Mouse (Mus musculus) forebrain, embryonic 14.5 days (tissue): Measurements from ENCODE around the gene Scml4. TPM values are rescaled to one million over a fixed set of nuclear protein-coding genes. Genes with fewer than 3 reads are reported as not detected.
A peak's percentile ranks its signal among the peaks of the same experiment; 100 is the strongest.

Experiments
- ATAC-seq: fragments of 200-750 bp; cut with Nextera tagmentation; 2 replicates; pipeline ENCODE4 v1.8.0; 2017; ENCODE audit warnings: mild to moderate bottlenecking, moderate library complexity
- DNase-seq: peaks from one replicate; pipeline ENCODE4 v3.0.0-alpha.2; 2015; ENCODE audit warnings: low spot score
- H3K27ac ChIP-seq: fragments of 300-500 bp; sonication (generic); 2 replicates; pipeline ENCODE4 v1.5.1; 2014; ENCODE audit warnings: low read depth, mild to moderate bottlenecking, control low read depth, low read length, moderate library complexity
- H3K27me3 ChIP-seq: fragments of 300-500 bp; sonication (generic); replicated peaks from 2 replicates; pipeline ENCODE4 v1.6.1; 2014; ENCODE audit warnings: low read length, control low read depth, mixed read lengths; ENCODE audit not compliant: control insufficient read depth, insufficient read depth
- H3K36me3 ChIP-seq: fragments of 300-500 bp; sonication (generic); 2 replicates; pipeline ENCODE4 v1.6.1; 2014; ENCODE audit warnings: low read length, control low read depth; ENCODE audit not compliant: control insufficient read depth, insufficient read depth
- H3K4me1 ChIP-seq: fragments of 300-500 bp; sonication (generic); 2 replicates; pipeline ENCODE4 v1.6.1; 2014; ENCODE audit warnings: antibody characterized with exemption, low read length, control low read depth; ENCODE audit not compliant: control insufficient read depth, insufficient read depth
- H3K4me2 ChIP-seq: fragments of 300-500 bp; sonication (generic); 2 replicates; pipeline ENCODE4 v1.6.1; 2014; ENCODE audit warnings: mild to moderate bottlenecking, control low read depth, low read length
- H3K4me3 ChIP-seq: fragments of 300-500 bp; sonication (generic); 2 replicates; pipeline ENCODE4 v1.5.1; 2014; ENCODE audit warnings: low read depth, low read length, control low read depth
- H3K9ac ChIP-seq: fragments of 300-500 bp; sonication (generic); 2 replicates; pipeline ENCODE4 v1.6.1; 2014; ENCODE audit warnings: mild to moderate bottlenecking, low read length, control low read depth, moderate library complexity
- H3K9me3 ChIP-seq: fragments of 300-500 bp; sonication (generic); replicated peaks from 2 replicates; pipeline ENCODE4 v1.6.1; 2016; ENCODE audit warnings: low read length, control low read depth, mixed read lengths; ENCODE audit not compliant: control insufficient read depth
- WGBS: fragments of 180-500 bp; shearing (Covaris S2); extraction: QIAGEN DNeasy Blood & Tissue Kit; methylation state at CpG from one replicate; pipeline ENCODE4 v1.1.7; 2014; 5-methylcytosine and 5-hydroxymethylcytosine counted together
- polyA plus RNA-seq: library from polyadenylated mRNA; unstranded; fragments of >200 nt; fragmentation: Nextera tagmentation; extraction: Ambion mirVana; gene quantifications from 2 replicates; pipeline ENCODE4 v1.2.1, GENCODE M21; 2014

Scml4 gene
- polyA plus RNA-seq, 1 experiment from 2014 or later: 4.9 TPM

DNA sequence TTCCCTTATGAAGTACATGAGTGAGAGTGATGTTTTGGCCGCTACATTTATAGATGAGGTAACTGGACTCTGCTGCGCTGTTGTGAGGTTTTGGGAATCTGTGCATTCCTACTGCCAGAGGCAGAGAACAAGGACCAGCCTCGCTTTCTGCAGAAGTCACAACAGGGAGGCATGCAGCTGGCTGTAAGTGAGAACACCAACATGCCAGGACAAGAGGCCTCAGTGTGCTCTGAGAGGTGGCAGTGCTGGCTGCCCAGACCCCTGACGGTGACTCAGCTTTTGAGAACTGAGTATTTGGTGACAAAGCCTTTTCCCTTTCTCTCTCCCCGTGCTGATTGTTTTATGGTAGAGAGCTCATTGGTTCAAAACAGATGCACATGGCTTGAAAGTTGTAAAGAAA is 4.5 kb downstream of the Scml4 start:
- Histone ChIP-seq H3K27me3 (peaks cover 6% of the 10 kb centered on the region; the same call in 1 of the 2 replicates), H3K27ac (0 out of 2 replicates have a peak overlapping the region, but pooled peaks have one; percentile 63), H3K9me3 (no peaks in the 10 kb centered on the region), H3K4me1 (peaks cover 29% of the 10 kb centered on the region), H3K36me3 (no peaks in the 10 kb centered on the region), H3K4me2 (peak overlapping the region; percentile 54; the same call in 1 of the 2 replicates), H3K9ac (no peak overlapping the region; the same call in 1 of the 2 replicates), H3K4me3 (no peak overlapping the region)
- WGBS: 44% methylated on average over 5 of the region's 5 CpGs
- ATAC-seq: no peak
- DNase-seq: peak; percentile 44

DNA sequence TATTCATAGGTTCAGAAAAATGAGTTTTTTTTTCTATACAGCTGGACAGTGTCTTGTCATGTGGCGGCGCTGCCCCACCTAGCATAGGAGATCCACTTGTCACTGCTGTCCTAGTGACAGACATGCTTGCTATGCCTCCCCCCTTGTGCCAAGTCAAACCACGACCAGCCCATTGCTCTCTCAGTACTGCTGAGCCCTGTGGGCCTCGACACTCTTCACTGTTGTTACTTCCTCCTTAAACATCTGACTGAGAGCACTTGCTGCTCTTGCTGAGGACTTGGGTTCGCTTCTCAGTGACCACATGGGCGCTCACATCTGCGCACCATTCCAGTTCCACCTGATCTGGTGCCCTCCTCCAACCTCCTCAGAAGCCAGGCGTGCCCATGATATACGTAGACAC is 8.2 kb downstream of the Scml4 start:
- DNase-seq: no peak
- Histone ChIP-seq H3K36me3 (no peaks in the 10 kb centered on the region), H3K27me3 (0 out of 2 replicates have a peak, but pooled peaks cover 4% of the 10 kb centered on the region), H3K4me1 (peaks cover 31% of the 10 kb centered on the region), H3K9ac (no peak overlapping the region), H3K4me2 (no peak overlapping the region), H3K4me3 (no peak overlapping the region), H3K9me3 (no peaks in the 10 kb centered on the region), H3K27ac (no peak overlapping the region)
- 94% methylated on average over 9 of the region's 9 CpGs for WGBS
- ATAC-seq: no peak

DNA sequence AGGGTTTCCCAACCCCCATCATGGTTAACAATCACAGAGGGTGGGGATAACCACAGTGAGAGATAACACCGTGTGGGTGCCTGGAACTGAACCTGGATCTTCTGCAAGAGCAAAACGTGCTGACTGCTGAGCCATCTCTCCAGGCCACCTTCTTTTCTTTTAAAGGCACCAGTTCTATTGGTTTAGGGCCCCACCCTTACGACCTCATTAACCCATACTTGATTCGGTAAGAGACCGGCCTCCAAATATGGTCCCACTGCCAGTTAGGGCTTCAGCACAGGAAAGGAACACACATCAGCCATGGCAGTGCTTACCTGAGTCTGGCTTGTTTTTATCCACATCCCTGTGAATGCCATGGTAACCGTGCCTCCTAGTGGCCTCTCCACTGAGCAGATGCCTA is 9.3 kb downstream of the Scml4 start:
- no peak for ATAC-seq
- DNase-seq: no peak
- 0 out of 2 replicates have a peak, but pooled peaks cover 4% of the 10 kb centered on the region for H3K27me3 ChIP-seq
- no peak overlapping the region for H3K9ac ChIP-seq
- no peak overlapping the region for H3K4me3 ChIP-seq
- H3K9me3 ChIP-seq: no peaks in the 10 kb centered on the region
- 85% methylated on average over 6 of the region's 6 CpGs for WGBS
- H3K4me2 ChIP-seq: no peak overlapping the region
- peaks cover 23% of the 10 kb centered on the region for H3K4me1 ChIP-seq
- no peaks in the 10 kb centered on the region for H3K36me3 ChIP-seq
- H3K27ac ChIP-seq: no peak overlapping the region

DNA sequence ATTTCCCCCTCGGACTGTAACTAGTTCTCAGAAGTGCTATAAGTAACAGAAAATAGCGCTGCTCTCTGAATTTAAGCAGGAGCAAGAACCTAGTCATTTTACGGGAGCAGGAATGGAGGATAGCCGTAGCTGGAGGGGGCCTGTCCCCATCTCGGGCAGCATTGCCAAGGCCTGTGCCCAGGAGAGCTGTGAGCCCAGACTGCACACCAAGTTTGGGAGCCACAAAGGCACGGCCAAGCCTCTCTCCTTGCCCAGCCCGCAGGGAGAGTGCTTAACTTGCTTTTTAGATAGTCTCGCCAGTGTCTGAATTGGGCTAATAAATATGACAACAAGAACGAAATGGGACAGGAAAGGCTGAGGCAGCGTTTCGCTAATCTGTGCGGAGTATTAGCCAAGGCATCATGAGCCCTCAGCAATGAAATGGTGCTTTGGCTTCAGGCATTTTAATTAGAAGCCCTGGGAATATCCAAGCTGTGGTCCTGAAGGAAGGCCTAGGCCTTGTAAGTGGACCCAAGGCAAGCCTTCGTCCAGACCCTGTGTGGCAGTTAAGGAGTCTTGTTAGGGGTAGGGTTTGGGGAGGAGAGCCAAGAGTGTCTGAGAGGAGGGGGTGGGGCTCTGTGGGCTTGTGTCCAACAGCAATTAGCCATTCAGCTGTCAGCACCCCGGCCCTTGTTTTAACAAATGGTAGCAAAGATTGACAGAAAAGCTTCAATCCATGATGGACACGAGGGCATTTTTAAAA is 12.3 kb downstream of the Scml4 start:
- Histone ChIP-seq H3K27ac (peak overlapping the region; percentile 82), H3K9ac (no peak overlapping the region), H3K4me3 (no peak overlapping the region), H3K9me3 (no peaks in the 10 kb centered on the region), H3K4me2 (no peak overlapping the region), H3K27me3 (no peaks in the 10 kb centered on the region), H3K4me1 (peaks cover 17% of the 10 kb centered on the region), H3K36me3 (no peaks in the 10 kb centered on the region)
- 27% methylated on average over 15 of the region's 15 CpGs for WGBS
- ATAC-seq (peak; percentile 93), DNase-seq (peak; percentile 88)

DNA sequence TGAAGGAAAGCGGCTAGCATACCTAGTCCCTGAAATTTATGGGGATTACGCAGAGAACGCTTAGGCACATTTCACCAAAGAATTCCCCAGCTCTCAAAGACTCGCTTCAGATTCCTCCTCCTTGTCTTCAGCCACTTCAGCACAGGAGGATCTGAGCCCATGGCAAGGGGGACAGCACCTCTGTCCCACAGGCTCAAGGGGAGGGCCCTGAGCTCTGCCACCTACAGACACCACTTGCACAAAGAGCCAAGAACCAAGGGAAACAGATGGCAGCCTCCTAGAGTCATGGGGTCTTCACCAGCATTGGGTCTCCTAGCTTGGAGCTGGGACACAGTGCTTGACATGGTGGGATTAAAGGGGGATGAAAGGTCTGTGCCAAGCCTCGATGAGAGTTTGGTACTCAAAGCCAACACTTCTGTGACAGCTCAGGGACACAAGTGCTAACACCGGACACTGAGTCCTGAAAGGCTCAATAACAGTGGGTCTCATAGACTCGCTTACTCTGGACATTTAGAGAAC is 13.0 kb downstream of the Scml4 start:
- Histone ChIP-seq H3K4me2 (no peak overlapping the region), H3K27me3 (no peaks in the 10 kb centered on the region), H3K9me3 (no peaks in the 10 kb centered on the region), H3K27ac (peak overlapping the region; percentile 82), H3K4me1 (peaks cover 17% of the 10 kb centered on the region), H3K36me3 (no peaks in the 10 kb centered on the region), H3K9ac (no peak overlapping the region), H3K4me3 (no peak overlapping the region)
- peak; percentile 44 for DNase-seq
- peak; percentile 66 for ATAC-seq
- 31% methylated on average over 7 of the region's 7 CpGs for WGBS

DNA sequence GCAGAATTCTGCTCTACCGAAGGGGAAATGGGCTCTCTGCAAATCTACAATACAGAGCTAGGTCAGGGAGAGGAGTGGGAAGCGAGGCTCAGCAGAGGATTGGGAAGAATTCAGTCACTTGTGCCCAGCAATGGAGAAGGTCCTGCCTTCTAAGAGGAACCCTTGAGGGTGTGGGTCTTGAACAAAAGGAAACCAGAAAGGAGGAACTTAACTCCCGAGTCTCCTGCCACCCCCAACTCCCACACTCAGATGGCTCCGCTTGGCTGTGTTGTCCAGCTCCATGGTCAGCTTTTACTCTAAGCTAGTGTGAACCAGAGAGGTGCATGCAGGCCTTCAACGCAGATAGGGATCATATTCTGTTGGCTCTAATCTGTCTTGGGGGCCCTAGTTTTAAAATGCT is 16.0 kb downstream of the Scml4 start:
- Histone ChIP-seq H3K27me3 (no peaks in the 10 kb centered on the region), H3K36me3 (no peaks in the 10 kb centered on the region), H3K27ac (no peak overlapping the region), H3K4me3 (no peak overlapping the region), H3K9ac (no peak overlapping the region), H3K4me2 (no peak overlapping the region), H3K4me1 (peaks cover 17% of the 10 kb centered on the region), H3K9me3 (no peaks in the 10 kb centered on the region)
- 82% methylated on average over 5 of the region's 5 CpGs for WGBS
- DNase-seq: no peak
- no peak for ATAC-seq

DNA sequence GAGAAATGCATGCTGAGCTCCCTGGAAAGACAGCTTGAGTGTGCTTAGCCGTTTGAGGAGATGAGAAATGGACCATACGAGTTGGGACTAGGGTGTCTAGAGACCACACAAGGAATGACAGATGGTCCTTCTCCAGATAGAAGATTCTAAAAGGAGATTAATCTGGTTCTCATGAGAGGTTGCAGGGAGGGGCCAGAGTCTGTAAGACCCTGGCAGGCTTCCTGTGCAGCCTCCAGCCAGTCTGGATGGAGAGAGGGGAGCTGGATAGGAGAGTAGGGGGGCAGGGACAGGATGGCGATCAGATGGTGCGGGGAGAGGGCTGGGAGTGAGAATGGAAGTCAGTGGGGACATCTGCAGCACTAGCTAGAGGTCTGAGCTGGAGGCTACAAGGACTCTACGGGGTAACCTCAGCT is 19.1 kb downstream of the Scml4 start:
- Histone ChIP-seq H3K9ac (no peak overlapping the region), H3K27ac (no peak overlapping the region), H3K4me3 (no peak overlapping the region), H3K36me3 (no peaks in the 10 kb centered on the region), H3K27me3 (no peaks in the 10 kb centered on the region), H3K4me2 (no peak overlapping the region), H3K9me3 (no peaks in the 10 kb centered on the region), H3K4me1 (no peaks in the 10 kb centered on the region)
- 79% methylated on average over 5 of the region's 5 CpGs for WGBS
- ATAC-seq: no peak
- no peak for DNase-seq

DNA sequence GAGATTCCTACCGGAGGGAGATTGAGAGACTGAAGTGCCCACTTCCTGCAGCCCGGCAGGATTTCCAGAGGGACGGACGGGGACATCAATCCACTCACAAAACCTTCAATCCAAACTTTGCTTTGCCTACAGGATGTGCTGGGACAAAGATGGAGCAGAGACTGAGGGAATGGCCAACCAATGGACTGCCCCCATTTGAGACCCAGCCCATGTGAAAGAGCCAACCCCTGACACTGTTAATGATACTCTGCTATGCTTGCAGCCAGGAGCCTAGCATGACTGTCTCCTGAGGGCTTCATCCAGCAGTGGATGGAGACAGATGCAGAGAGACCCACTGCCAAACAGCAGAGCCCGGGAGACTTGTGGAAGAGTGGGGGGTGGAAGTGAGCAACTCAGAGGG is 19.5 kb downstream of the Scml4 start:
- Histone ChIP-seq H3K27me3 (no peaks in the 10 kb centered on the region), H3K27ac (no peak overlapping the region), H3K9ac (no peak overlapping the region), H3K36me3 (no peaks in the 10 kb centered on the region), H3K9me3 (no peaks in the 10 kb centered on the region), H3K4me3 (no peak overlapping the region), H3K4me1 (no peaks in the 10 kb centered on the region), H3K4me2 (no peak overlapping the region)
- no peak for DNase-seq
- no peak for ATAC-seq
- WGBS: 92% methylated on average over 5 of the region's 5 CpGs

DNA sequence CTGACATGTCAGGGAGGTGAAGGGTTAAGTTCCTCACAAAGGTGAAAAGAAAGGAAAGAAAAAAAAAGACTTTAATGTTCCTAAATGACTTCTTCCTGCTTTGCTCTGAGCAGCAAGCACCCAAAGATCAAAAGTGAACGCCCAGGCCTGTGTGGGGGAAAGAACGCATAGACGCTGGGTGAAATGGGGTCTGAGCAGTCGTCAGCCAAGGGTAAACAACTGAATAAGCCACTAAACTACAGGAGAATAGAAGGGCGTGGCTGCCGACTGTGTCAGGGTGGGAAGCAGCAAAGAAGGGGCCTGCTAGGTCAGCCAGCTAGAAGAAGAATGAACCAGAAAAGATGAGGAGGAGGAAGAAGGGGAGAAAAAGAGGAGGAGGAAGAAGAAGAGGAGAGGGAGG is 26.9 kb downstream of the Scml4 start:
- WGBS: 11% methylated on average over 6 of the region's 6 CpGs
- no peak overlapping the region for H3K4me3 ChIP-seq
- no peak overlapping the region for H3K9ac ChIP-seq
- DNase-seq: no peak
- H3K27me3 ChIP-seq: no peaks in the 10 kb centered on the region
- no peak overlapping the region for H3K4me2 ChIP-seq
- H3K9me3 ChIP-seq: no peaks in the 10 kb centered on the region
- ATAC-seq: no peak
- no peaks in the 10 kb centered on the region for H3K4me1 ChIP-seq
- no peaks in the 10 kb centered on the region for H3K36me3 ChIP-seq
- no peak overlapping the region for H3K27ac ChIP-seq
